Mouse (Mus musculus) cortical plate, adult 2 months (tissue): ENCODE results near the gene Gm44503. TPM values are rescaled to one million over a fixed set of nuclear protein-coding genes. Genes with fewer than 3 reads are reported as not detected.
A peak's percentile ranks its signal among the peaks of the same experiment; 100 is the strongest.

ENCODE experiments used
- H3K27ac ChIP-seq: fragments of 200-500 bp; 2 replicates; pipeline ENCODE4 v1.5.1; 2012; ENCODE audit warnings: low read length, control low read depth, inconsistent platforms; ENCODE audit not compliant: insufficient read depth
- H3K4me1 ChIP-seq: fragments of 200-500 bp; 2 replicates; pipeline ENCODE4 v1.6.1; 2011; ENCODE audit warnings: low read length; ENCODE audit not compliant: control insufficient read depth, insufficient read depth
- H3K4me3 ChIP-seq: fragments of 200-500 bp; 2 replicates; pipeline ENCODE4 v1.5.1; 2011; ENCODE audit warnings: mild to moderate bottlenecking, low read length, control low read depth; ENCODE audit not compliant: insufficient read depth
- CTCF ChIP-seq: fragments of 200-500 bp; IDR thresholded peaks from 2 replicates; pipeline ENCODE4 v1.5.1; 2011; ENCODE audit warnings: mild to moderate bottlenecking, control low read depth, low read length; ENCODE audit not compliant: insufficient read depth; ENCODE audit errors: extremely low read depth
- POLR2A ChIP-seq: fragments of 200-500 bp; IDR thresholded peaks from 2 replicates; pipeline ENCODE4 v1.6.1; 2011; ENCODE audit warnings: mild to moderate bottlenecking, low read length, control low read depth; ENCODE audit not compliant: insufficient read depth; ENCODE audit errors: extremely low read depth
- polyA plus RNA-seq: library from polyadenylated mRNA; depleted of rRNA; stranded (reverse); fragments of >200 nt; gene quantifications from 2 replicates; pipeline ENCODE4 v1.2.3, GENCODE M21; 2012

The Gm44503 gene
- polyA plus RNA-seq, 1 experiment: not detected

DNA sequence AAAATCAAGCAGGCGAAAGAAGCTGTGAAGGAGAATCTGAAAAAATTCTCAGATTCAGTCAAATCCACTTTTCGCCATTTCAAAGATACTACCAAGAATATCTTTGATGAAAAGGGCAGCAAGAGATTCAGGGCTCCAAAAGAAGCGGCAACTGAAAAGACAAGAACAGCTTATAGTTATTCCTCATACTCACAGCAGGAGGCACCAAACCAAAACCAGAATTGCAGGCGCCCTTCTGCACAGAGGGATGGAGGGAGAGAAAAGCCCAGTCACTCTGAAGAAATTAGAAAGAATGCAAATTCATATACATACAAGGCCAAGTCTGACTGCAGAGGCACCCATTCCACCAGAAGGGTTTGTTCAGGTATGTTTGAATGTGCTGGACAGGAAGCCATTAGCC lies 54.0 kb downstream of the Gm44503 start:
- Histone ChIP-seq H3K4me1 (no peaks in the 10 kb centered on the region), H3K27ac (no peak overlapping the region), H3K4me3 (no peak overlapping the region)
- TF ChIP-seq POLR2A: no peak
- 0 out of 2 replicates have a peak, but pooled peaks have one; percentile 19 for TF ChIP-seq CTCF

DNA sequence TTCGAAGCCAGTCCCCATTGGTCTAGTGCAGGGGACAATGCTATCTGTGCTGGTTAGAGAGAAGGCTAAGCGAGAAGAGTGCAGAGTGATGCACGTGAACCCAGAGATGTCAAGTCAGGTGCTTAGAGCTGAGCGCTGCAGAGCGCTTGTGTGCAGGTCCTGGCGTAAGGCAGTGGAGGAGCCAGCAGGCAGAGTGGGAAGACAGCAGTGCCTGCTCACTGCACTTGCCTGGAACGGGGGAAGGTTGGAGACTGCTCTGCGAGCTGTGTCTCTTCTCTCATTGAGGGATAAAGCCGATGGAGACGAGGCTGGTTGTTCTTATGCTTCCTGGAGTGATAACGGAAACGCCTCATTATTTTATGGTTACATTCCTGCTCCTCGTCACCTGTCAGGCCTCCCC lies 56.1 kb downstream of the Gm44503 start:
- Histone ChIP-seq H3K27ac (no peak overlapping the region), H3K4me3 (no peak overlapping the region), H3K4me1 (no peaks in the 10 kb centered on the region)
- no peak for TF ChIP-seq CTCF
- peak; percentile 40; the same call in 1 of the 2 replicates for TF ChIP-seq POLR2A

DNA sequence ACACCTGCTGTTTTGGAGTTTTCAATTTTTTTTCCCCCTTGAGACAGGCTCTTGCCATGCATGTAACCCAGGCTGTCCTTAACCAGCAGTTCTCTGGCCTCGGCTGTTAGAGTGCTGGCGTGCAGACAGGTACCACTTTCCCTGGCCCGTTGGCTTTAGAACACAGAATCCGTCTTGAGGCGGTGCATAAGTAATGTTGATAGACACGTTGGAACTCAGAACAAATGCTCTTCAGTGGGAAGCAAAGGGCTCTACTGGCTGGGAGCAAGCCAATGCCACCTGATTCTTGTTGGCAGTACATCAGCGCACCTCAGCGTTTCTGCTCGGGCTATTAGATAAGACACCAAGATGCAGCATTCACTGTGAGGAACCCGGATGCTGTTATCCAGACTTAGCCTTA lies 61.2 kb downstream of the Gm44503 start:
- Histone ChIP-seq H3K4me1 (no peaks in the 10 kb centered on the region), H3K4me3 (no peak overlapping the region), H3K27ac (no peak overlapping the region)
- TF ChIP-seq CTCF (no peak), POLR2A (no peak)

DNA sequence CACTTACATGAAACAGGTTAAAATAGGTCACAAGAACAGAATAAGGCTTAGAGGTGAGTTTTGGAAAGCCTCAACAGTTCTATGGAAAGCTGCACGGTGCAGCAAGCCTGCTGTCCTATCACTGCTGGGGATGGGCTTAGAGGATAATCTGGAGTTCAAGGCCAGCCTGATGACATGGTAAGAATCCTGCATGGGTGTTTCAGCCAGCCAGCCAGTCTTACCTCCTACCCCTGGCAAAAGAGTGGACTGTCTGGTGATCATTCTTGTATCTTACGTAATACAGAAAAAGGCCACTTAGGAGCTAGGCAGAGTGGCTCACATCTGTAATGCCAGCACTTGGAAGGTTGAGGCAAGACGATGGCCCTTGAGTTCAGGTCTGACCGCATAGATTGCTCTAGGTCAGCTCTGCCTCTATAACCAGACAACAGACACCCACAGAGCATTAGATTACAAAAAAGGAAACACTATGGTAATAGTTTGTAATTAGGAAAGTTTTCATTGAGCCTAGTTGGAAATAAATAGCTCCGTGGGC lies 62.0 kb downstream of the Gm44503 start:
- no peak overlapping the region for H3K4me3 ChIP-seq
- TF ChIP-seq CTCF (no peak), POLR2A (no peak)
- no peaks in the 10 kb centered on the region for H3K4me1 ChIP-seq
- no peak overlapping the region for H3K27ac ChIP-seq

DNA sequence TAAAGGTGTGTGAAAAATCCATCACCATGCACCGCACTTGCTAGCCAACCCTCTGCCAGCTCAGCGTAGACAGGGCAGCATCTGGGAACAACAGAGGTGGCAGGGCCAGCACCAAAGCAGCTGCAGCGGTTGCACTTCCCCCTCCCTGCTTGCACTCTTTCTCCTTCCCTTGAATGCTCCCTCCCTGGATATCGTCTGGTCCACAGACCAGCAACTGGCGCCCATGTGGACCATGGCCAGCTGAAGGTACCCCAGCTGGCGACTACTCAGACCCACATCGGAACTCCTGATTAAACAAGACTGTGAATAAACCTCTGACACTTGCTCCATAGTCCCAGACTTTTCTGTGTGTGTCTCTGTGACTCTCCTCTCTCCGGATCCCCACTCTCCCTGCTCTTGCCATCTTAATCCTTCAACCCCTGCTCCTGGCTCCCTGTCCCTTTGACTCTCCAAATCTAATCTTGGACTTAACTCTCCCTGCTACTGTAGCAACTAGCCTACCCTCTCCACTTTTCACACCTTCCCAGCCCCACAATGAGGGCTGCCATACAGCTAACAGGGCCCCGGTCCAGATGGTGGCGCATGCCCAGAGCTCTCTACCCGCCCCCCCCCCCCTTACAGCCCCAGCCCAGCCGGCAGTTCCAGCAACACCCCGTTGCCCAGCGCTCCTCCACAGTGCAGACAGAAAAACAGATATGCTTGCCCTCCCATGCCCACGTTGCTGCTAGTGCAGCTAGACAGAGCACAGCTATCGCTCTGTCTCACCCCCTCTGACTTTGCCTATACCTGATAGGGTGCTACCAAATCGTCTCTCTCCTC lies 67.4 kb downstream of the Gm44503 start:
- Histone ChIP-seq H3K27ac (no peak overlapping the region), H3K4me1 (peaks cover 1% of the 10 kb centered on the region; the same call in 1 of the 2 replicates), H3K4me3 (peak overlapping the region; percentile 26; the same call in 1 of the 2 replicates)
- TF ChIP-seq CTCF: no peak
- TF ChIP-seq POLR2A: no peak

DNA sequence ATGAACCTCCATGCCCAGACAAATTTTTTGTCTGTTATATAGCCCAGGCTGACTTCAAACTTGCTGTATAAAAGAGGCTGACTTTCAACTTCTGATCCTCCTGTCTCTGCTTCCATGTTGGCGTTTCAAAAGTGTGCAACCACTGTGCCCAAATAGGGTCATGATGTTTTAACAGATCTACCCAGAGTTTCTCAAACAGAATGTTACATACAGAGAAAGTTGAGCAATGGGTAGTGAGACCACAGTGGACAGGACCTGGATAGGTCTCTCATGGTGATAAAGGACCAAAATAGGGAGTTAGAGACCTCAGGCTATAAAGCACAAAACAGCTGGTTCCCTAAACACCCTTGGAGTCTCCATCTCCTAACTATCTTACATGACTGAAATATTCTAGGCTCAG lies 71.8 kb downstream of the Gm44503 start:
- H3K4me3 ChIP-seq: no peak overlapping the region
- TF ChIP-seq CTCF: no peak
- TF ChIP-seq POLR2A: no peak
- no peak overlapping the region for H3K27ac ChIP-seq
- peaks cover 1% of the 10 kb centered on the region; the same call in 1 of the 2 replicates for H3K4me1 ChIP-seq

DNA sequence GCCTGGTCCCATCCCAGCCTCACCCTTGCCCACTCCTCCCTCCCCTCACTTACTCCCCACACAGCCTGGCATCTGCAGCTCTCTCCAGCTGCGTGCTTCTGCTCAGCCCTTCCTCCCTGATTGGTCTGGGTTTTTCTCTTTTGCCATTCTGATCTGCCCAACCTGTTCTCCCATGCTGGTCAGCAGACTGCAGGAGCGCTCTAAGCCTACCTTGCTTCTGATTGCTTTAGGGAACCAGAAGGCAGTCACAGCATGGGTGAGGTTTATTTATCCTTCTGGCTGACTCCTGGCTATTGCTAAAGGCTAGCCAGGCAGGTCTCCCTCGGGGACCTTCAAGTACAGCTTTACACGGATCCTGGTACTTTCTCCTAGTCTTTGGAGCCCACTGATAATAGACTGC lies 72.8 kb downstream of the Gm44503 start:
- no peak for TF ChIP-seq CTCF
- TF ChIP-seq POLR2A: no peak
- no peak overlapping the region for H3K4me3 ChIP-seq
- H3K27ac ChIP-seq: no peak overlapping the region
- H3K4me1 ChIP-seq: 0 out of 2 replicates have a peak, but pooled peaks cover under 1% of the 10 kb centered on the region

DNA sequence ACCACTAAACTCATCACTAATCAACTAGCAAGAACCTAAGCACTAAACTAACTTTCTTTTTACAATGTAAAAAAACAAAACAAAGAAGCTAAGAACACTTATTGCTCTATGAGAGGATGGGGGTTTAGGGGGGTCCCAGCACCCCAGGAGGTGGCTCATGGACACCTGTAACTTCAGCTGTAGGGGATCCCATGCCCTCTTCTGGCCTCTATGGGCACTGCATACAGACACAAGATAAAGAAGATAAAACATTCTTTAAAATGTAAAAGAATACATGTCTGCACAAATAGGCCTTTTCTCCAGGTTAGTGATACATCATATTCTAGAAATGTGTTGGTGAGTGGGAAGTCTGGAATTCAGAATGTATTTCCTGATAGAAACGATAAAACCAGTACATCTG lies 74.8 kb downstream of the Gm44503 start:
- Histone ChIP-seq H3K4me1 (no peaks in the 10 kb centered on the region), H3K27ac (no peak overlapping the region), H3K4me3 (no peak overlapping the region)
- TF ChIP-seq CTCF (no peak), POLR2A (no peak)

DNA sequence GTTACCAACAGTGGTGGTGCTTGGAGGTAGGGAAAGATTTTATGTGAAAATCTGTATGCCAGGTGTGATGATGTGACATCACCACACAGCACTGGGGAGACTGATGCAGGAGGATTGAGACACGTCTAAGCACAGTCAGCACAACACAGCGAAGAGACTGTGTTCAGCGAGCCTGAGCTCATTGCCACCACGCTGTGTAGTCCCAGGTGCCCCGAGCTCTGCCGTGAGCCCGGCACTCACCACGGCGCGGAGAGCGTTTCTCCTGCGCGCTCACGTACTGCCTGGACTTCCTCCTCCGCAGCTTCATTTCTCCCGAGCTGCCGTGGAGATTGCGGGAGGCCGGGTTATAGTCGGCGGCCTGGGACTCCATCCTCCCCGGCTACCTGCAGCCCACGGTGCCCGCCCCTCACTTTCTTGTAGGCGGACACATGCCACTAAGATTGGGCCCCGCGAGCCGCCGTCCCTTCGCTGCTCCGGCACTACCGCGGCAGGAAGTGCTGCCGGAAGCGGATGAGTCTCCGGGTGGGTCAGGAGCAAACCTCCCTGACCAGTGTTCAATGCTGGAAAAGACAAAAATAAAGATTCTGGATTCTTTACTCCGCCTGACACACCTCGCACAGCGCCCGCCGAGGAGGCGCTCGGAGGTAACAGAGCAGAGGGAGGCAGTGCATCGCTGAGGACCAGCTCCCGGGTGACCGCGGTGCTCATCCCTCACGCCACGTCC lies 80.7 kb downstream of the Gm44503 start:
- peak overlapping the region; percentile 51 for H3K4me3 ChIP-seq
- H3K27ac ChIP-seq: peak overlapping the region; percentile 62
- TF ChIP-seq POLR2A: peak; percentile 52; the same call in 1 of the 2 replicates
- no peak for TF ChIP-seq CTCF
- peaks cover 2% of the 10 kb centered on the region for H3K4me1 ChIP-seq

DNA sequence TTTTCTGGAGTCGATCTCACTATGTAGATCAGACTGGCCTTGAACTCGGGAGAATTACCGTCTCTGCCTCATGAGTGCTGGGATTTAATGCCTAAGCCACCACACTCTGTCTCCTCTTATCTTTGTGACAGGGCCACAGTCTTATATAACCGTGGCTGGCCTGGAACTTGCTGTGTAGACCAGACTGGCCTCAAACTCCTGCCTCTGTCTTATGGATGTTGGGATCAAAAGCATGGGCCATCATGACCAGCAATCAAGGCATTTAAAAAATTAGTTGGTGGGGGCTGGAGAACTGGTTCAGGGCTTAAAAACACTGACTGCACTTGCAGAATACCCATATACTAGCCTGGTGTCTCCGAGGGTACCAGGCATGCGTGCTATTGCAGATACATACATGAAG lies 81.4 kb downstream of the Gm44503 start, which contains the start of gene Pigb:
Gene Pigb, minus strand, starts transcription at position 299 of the 400 bp plus-strand sequence.
- H3K27ac ChIP-seq: peak within 1 kb of the TSS; percentile 62
- TF ChIP-seq CTCF (no peak), POLR2A (no peak)
- H3K4me1 ChIP-seq: peaks cover 2% of the 10 kb centered on the region

More for the DNA sequence above, 81.4 kb downstream of the Gm44503 start, which contains the start of gene Pigb:
- peak within 1 kb of the TSS; percentile 51 for H3K4me3 ChIP-seq
